Mouse (Mus musculus): ENCODE results near the gene Dcpp1. TPM values are rescaled to one million over a fixed set of nuclear protein-coding genes. Genes with fewer than 3 reads are reported as not detected.
A peak's percentile ranks its signal among the peaks of the same experiment; 100 is the strongest.
"Not testable (repeated sequence)": the region's sequence is repeated elsewhere in the genome, so short reads cannot be mapped to it uniquely, and the experiment has no call there.

Gene Dcpp1
- not detected in 2 replicates for polyA plus RNA-seq (2015; fragmentation: Nextera tagmentation; extraction: Ambion mirVana)

DNA sequence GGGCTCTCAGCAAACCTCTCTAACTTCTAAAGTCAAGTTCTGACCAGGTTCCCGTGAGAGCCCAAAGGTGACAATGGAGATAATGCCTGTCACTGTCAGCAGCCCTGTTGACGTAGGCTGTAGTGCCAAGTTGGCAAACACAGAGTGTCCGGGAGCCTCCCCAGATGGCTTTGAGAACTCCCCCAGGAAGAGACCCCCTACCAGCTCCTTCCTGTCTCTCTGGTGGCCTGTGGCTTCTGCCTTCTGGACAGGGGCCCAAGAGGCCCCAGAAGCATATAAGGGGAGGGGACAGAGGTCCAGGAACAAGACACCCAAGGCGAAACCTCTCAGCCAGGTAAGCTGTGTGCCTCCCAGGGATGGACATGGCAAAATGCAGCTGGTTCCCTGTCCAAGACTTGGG lies at the start of gene Dcpp1, which contains the start of gene Dcpp2:
Dcpp1 (plus strand) TSS at position 301 of the 400 bp plus-strand sequence.
Dcpp2 (plus strand) TSS at position 305 of the 400 bp plus-strand sequence.
- ATAC-seq (replicated peaks; ENCODE audit: extremely low read depth, insufficient read depth, low FRiP score); H3K4me2 ChIP-seq (ENCODE audit: low read depth, low read length); H3K4me1 ChIP-seq (ENCODE audit: control insufficient read depth, insufficient read depth, low read length); H3K4me3 ChIP-seq (ENCODE audit: low read length); H3K9ac ChIP-seq (ENCODE audit: low read length); H3K27me3 ChIP-seq (ENCODE audit: control insufficient read depth, insufficient read depth, low read length); H3K36me3 ChIP-seq (ENCODE audit: control insufficient read depth, insufficient read depth); H3K27ac ChIP-seq (ENCODE audit: low read length); H3K9me3 ChIP-seq (replicated peaks; ENCODE audit: control insufficient read depth, low read length): not testable (repeated sequence)
- 53% methylated on average over 4 of the region's 4 CpGs for WGBS

- Histone ChIP-seq H3K4me1 (ENCODE audit: control insufficient read depth, insufficient read depth, low read length) (peaks cover 12% of the 10 kb centered on the region), H3K4me2 (ENCODE audit: low read depth, low read length) (no peak overlapping the region), H3K27ac (ENCODE audit: low read length) (no peak overlapping the region), H3K9me3 (replicated peaks; ENCODE audit: control insufficient read depth, low read length) (peaks cover 5% of the 10 kb centered on the region; the same call in 1 of the 2 replicates), H3K4me3 (ENCODE audit: low read length) (no peak overlapping the region), H3K27me3 (ENCODE audit: control insufficient read depth, insufficient read depth, low read length) (peaks cover 27% of the 10 kb centered on the region), H3K9ac (ENCODE audit: low read length) (no peak overlapping the region), H3K36me3 (ENCODE audit: control insufficient read depth, insufficient read depth) (peaks cover 11% of the 10 kb centered on the region)
- 91% methylated on average over 1 of the region's 1 CpGs for WGBS
- ATAC-seq (replicated peaks; ENCODE audit: extremely low read depth, insufficient read depth, low FRiP score): no peak
Observed at GRCm38 (mm10) chr17:23831201-23831600, 49.5 kb upstream of the Dcpp1 start.

DNA sequence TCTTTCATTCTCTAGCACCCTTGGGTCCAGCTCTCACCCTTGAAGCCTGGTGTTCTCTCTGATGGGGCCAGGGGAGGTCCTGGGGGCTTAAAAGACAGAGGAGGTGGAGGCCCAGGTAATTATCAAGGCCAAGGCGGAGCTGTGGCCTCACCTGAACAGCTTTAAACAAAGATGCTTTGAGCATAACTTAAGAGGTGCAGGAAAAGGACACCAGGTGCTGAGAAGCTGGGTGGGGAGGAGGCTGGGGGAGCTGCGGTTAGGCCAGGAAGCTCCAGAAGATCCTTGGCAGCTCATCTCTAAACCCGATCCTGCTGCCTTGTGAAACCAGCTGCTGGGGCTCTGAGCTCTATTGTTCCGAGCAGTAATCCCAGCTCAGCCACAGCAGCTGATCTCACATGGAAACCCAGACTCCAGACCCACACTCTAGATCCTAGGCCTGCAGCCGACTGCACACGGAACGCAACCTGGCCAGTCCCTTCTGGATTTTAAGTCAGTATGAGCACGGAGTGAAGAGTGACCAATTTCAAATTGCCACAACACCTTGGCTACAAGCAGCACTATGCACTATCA lies 44.6 kb upstream of the Dcpp1 start, which contains the start of gene Prss33:
Prss33 (minus strand) TSS at position 51 of the 570 bp plus-strand sequence.
- Histone ChIP-seq H3K4me3 (ENCODE audit: low read length) (no peak within 1 kb of the TSS), H3K9me3 (replicated peaks; ENCODE audit: control insufficient read depth, low read length) (no peaks in the 10 kb centered on the region), H3K4me2 (ENCODE audit: low read depth, low read length) (no peak within 1 kb of the TSS), H3K27ac (ENCODE audit: low read length) (no peak within 1 kb of the TSS), H3K9ac (ENCODE audit: low read length) (no peak within 1 kb of the TSS), H3K27me3 (ENCODE audit: control insufficient read depth, insufficient read depth, low read length) (peaks cover 25% of the 10 kb centered on the region), H3K36me3 (ENCODE audit: control insufficient read depth, insufficient read depth) (no peaks in the 10 kb centered on the region), H3K4me1 (ENCODE audit: control insufficient read depth, insufficient read depth, low read length) (no peaks in the 10 kb centered on the region)
- no peak for ATAC-seq (replicated peaks; ENCODE audit: extremely low read depth, insufficient read depth, low FRiP score)
- WGBS: 75% methylated on average over 8 of the region's 8 CpGs

DNA sequence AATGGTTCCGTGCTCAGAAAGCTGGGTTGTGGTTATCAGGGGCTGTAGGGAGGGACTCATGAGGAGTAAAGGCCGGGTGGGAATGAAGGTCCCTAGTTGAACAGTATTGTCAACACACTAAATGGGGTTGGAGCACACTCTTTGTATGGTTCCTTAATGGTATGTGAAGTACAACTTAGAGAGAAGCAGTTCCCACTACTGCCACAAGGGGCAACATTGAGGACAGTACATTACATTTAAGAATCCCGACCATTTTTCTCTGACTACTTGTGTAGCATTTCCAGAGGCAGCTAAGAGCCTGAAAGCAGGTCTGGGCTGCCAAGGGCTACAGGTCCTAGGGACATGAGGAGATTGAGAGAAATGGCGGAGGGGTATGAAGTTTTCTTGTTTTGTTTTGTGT lies 39.5 kb upstream of the Dcpp1 start:
- ATAC-seq (replicated peaks; ENCODE audit: extremely low read depth, insufficient read depth, low FRiP score): no peak
- H3K27me3 ChIP-seq (ENCODE audit: control insufficient read depth, insufficient read depth, low read length): no peaks in the 10 kb centered on the region; the same call in 1 of the 2 replicates
- H3K4me2 ChIP-seq (ENCODE audit: low read depth, low read length): no peak overlapping the region
- H3K27ac ChIP-seq (ENCODE audit: low read length): no peak overlapping the region
- no peaks in the 10 kb centered on the region for H3K4me1 ChIP-seq (ENCODE audit: control insufficient read depth, insufficient read depth, low read length)
- H3K9ac ChIP-seq (ENCODE audit: low read length): no peak overlapping the region
- whole genome bisulfite sequencing: 31% methylated on average over 4 of the region's 4 CpGs
- no peak overlapping the region for H3K4me3 ChIP-seq (ENCODE audit: low read length)
- H3K9me3 ChIP-seq (replicated peaks; ENCODE audit: control insufficient read depth, low read length): no peaks in the 10 kb centered on the region
- no peaks in the 10 kb centered on the region for H3K36me3 ChIP-seq (ENCODE audit: control insufficient read depth, insufficient read depth)

DNA sequence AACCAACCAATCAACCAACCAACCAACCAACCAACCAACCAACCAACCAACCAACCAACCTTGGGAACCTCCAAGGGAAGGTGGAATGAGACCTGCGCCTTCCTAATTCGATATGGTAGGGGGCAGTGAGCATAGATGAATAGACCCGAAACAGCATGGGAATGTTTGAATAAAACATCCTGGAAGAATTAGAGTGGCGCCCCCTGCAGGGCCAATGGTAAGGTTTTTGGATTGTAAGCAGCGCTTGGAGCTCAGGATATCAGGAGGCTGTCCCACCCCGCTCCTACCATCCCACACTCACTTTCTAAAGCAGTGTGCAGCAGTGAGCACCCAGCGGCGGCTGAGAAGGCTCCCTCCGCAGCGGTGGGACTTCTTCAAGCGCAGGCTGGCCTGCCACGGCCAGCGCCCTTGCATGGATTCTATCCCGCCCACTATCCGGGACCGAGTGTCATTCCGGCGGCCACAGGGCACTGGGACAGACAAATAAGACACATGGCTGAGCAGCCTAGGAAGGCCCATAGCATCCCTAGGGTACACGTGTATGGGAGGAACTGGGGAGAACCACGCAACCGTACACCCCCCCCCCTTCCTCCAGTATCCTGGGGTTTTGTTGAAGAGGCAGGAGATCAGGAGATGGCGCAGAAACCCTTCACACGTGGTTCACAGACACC lies 37.4 kb upstream of the Dcpp1 start:
- Histone ChIP-seq H3K4me3 (ENCODE audit: low read length) (no peak overlapping the region), H3K9me3 (replicated peaks; ENCODE audit: control insufficient read depth, low read length) (no peaks in the 10 kb centered on the region), H3K4me1 (ENCODE audit: control insufficient read depth, insufficient read depth, low read length) (no peaks in the 10 kb centered on the region), H3K9ac (ENCODE audit: low read length) (no peak overlapping the region), H3K4me2 (ENCODE audit: low read depth, low read length) (no peak overlapping the region), H3K27me3 (ENCODE audit: control insufficient read depth, insufficient read depth, low read length) (no peaks in the 10 kb centered on the region; the same call in 1 of the 2 replicates), H3K36me3 (ENCODE audit: control insufficient read depth, insufficient read depth) (no peaks in the 10 kb centered on the region), H3K27ac (ENCODE audit: low read length) (no peak overlapping the region)
- WGBS: 41% methylated on average over 23 of the region's 23 CpGs
- no peak for ATAC-seq (replicated peaks; ENCODE audit: extremely low read depth, insufficient read depth, low FRiP score)

GRCm38 (mm10) chr17:23843812-23844273 lies 36.8 kb upstream of the Dcpp1 start, which contains the start of the genes Prss32 and Prss41:
TSS of gene Prss32 (plus strand) at chr17:23843855.
TSS of gene Prss41 (minus strand) at chr17:23844172.
- H3K36me3 ChIP-seq (ENCODE audit: control insufficient read depth, insufficient read depth): no peaks in the 10 kb centered on the region
- peak within 1 kb of the TSS; percentile 5; the same call in 1 of the 2 replicates for H3K4me3 ChIP-seq (ENCODE audit: low read length)
- H3K9me3 ChIP-seq (replicated peaks; ENCODE audit: control insufficient read depth, low read length): no peaks in the 10 kb centered on the region
- H3K4me1 ChIP-seq (ENCODE audit: control insufficient read depth, insufficient read depth, low read length): no peaks in the 10 kb centered on the region
- no peak within 1 kb of the TSS for H3K9ac ChIP-seq (ENCODE audit: low read length)
- ATAC-seq (replicated peaks; ENCODE audit: extremely low read depth, insufficient read depth, low FRiP score): no peak
- H3K27ac ChIP-seq (ENCODE audit: low read length): no peak within 1 kb of the TSS
- H3K4me2 ChIP-seq (ENCODE audit: low read depth, low read length): peak within 1 kb of the TSS; percentile 39
- H3K27me3 ChIP-seq (ENCODE audit: control insufficient read depth, insufficient read depth, low read length): no peaks in the 10 kb centered on the region; the same call in 1 of the 2 replicates
- WGBS: 12% methylated on average over 19 of the region's 19 CpGs

- H3K4me2 ChIP-seq (ENCODE audit: low read depth, low read length): no peak overlapping the region
- H3K4me1 ChIP-seq (ENCODE audit: control insufficient read depth, insufficient read depth, low read length): peaks cover 6% of the 10 kb centered on the region; the same call in 1 of the 2 replicates
- no peak overlapping the region for H3K27ac ChIP-seq (ENCODE audit: low read length)
- no peak overlapping the region for H3K9ac ChIP-seq (ENCODE audit: low read length)
- H3K36me3 ChIP-seq (ENCODE audit: control insufficient read depth, insufficient read depth): no peaks in the 10 kb centered on the region
- no peaks in the 10 kb centered on the region for H3K9me3 ChIP-seq (replicated peaks; ENCODE audit: control insufficient read depth, low read length)
- H3K27me3 ChIP-seq (ENCODE audit: control insufficient read depth, insufficient read depth, low read length): no peaks in the 10 kb centered on the region
- no peak for ATAC-seq (replicated peaks; ENCODE audit: extremely low read depth, insufficient read depth, low FRiP score)
- 65% methylated on average over 2 of the region's 2 CpGs for WGBS
- no peak overlapping the region for H3K4me3 ChIP-seq (ENCODE audit: low read length)
Observed at GRCm38 (mm10) chr17:23850028-23850427, 30.6 kb upstream of the Dcpp1 start.

DNA sequence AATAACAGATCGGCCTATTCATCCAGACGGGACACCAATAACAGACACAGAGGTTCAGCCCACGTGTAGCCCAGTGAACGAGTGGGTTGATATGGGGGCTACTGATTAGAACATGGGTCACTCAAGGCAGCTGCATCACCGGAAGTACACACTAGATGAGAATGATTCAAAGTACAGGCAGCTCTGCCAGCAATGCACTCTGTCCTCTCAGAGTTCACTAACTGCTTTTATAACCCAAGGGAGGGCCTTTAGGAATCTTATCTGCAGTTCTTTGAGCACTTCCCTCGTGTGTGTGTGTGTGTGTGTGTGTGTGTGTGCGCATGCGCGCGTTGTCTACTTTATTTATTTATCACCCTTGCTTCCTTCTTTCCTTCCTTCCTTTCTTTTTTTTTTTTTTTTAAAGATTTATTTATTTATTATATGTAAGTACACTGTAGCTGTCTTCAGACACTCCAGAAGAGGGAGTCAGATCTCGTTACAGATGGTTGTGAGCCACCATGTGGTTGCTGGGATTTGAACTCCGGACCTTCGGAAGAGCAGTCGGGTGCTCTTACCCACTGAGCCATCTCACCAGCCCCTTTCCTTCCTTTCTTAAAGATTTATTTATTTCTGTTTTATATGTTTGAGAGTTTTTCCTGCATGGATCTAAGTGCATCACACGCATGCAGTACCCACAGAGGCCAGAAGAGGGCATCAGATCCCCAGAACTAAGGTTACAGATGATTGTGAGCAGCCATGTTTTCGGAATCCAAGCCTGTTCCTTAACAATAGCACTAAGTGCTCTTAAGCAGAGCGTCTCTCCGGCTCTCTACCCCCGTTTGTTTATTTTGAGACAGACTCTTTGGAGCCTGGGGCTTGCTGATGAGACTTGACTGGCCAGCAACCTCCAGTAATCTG lies 29.6 kb upstream of the Dcpp1 start:
- Histone ChIP-seq H3K27me3 (ENCODE audit: control insufficient read depth, insufficient read depth, low read length) (no peaks in the 10 kb centered on the region), H3K9ac (ENCODE audit: low read length) (no peak overlapping the region), H3K4me1 (ENCODE audit: control insufficient read depth, insufficient read depth, low read length) (peaks cover 6% of the 10 kb centered on the region; the same call in 1 of the 2 replicates), H3K36me3 (ENCODE audit: control insufficient read depth, insufficient read depth) (no peaks in the 10 kb centered on the region), H3K4me3 (ENCODE audit: low read length) (no peak overlapping the region), H3K4me2 (ENCODE audit: low read depth, low read length) (no peak overlapping the region), H3K27ac (ENCODE audit: low read length) (no peak overlapping the region), H3K9me3 (replicated peaks; ENCODE audit: control insufficient read depth, low read length) (no peaks in the 10 kb centered on the region)
- no peak for ATAC-seq (replicated peaks; ENCODE audit: extremely low read depth, insufficient read depth, low FRiP score)
- 43% methylated on average over 17 of the region's 19 CpGs for WGBS
